Mouse (Mus musculus) thymus, postnatal 0 days (tissue): ENCODE measurements around the gene Hnrnpf. TPM values are rescaled to one million over a fixed set of nuclear protein-coding genes. Genes with fewer than 3 reads are reported as not detected.

Source experiments
- DNase-seq: peaks from one replicate; pipeline ENCODE4 v3.0.0-alpha.2; 2015; ENCODE audit warnings: low spot score
- polyA plus RNA-seq: library from polyadenylated mRNA; unstranded; fragments of >200 nt; fragmentation: Nextera tagmentation; extraction: Ambion mirVana; gene quantifications from 2 replicates; pipeline ENCODE4 v1.2.1, GENCODE M21; 2015

Gene Hnrnpf
- polyA plus RNA-seq, 1 experiment from 2014 or later, result 1,040 TPM

DNA sequence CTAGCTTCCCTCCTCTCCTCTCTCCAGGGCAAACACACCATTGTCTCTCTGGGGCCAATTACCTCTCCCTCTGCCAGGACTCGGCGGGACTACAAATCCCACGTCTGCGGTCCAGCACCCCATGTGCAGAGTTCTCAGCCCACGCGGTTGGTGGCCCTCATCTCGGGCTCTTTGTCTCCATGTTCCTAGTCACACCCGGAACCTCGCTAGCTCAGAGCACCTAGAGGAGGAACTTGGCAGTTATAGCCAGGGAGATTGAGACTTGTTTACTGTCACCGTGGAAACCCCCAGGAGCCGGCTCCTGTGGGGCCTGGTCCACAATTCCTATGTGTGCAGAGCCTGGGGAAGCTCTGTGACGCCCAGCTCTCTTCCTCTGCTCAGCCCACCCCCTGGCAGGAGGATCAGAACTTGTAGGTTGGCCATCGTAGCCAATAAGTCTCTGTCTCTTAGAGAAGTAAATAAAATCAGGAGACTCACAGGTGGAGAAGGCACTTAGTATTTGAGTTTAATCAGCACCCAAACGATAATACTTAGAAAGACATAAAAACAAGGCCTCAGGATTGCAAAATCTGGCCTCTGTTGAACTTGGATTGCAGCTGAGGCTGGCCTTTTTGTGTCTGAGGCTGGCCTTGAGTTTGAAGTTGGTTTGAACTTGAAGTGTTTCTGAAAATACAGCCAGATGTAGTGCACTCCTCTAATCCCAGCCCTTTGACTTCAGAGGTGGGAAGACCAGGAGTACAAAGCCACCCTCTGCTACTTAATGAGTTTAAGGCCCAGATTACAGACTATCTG lies 8.6 kb upstream of the Hnrnpf start:
- DNase-seq, result no peak

- DNase-seq, result no peak
Observed at GRCm38 (mm10) chr6:117892386-117892785, 7.7 kb upstream of the Hnrnpf start.

- DNase-seq, result no peak
Observed at GRCm38 (mm10) chr6:117893435-117893834, 6.7 kb upstream of the Hnrnpf start.

- no peak for DNase-seq
Observed at GRCm38 (mm10) chr6:117897800-117898199, 2.3 kb upstream of the Hnrnpf start.

GRCm38 (mm10) chr6:117901510-117902402 lies 1.6 kb downstream of the Hnrnpf start:
- no peak for DNase-seq

DNA sequence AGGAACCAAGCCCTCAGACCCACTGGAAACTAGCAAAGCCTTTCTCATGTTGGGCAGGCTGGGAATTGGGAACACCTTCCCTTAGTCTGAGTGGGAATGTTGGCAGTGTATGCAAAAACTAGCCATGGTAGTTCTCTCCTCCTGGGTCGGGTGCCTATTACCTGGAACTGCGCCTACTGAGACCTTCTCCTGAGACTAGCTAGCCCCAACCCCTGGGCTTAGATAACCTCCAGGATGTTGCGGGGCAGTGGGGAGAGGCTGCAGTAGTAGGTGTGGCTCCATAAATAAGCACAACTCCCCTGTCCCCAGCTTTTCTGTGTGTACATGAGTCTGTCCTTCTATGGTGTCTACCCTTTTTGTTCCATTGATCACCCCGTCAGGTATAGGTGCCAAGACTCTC lies 2.4 kb downstream of the Hnrnpf start:
- DNase-seq, result no peak

DNA sequence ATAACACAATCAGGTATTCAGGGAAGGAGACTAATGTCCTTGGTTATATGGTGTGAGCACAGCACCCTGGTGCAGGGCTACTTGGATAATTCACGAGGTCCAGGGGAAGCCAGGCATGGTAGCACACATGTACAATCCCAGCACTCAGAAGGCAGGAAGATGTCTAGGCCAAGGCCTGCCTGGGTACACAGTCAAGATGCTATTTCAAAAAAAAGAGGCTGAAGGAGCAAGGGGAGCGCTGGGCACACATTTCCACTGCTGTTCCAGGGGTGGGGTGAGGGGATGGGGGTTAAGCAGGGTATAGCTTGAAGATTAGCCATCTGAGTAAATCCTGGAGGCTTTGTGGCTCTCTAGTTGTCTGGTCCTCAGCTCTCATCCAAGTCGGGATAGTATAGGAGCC lies 3.7 kb downstream of the Hnrnpf start:
- no peak for DNase-seq

DNA sequence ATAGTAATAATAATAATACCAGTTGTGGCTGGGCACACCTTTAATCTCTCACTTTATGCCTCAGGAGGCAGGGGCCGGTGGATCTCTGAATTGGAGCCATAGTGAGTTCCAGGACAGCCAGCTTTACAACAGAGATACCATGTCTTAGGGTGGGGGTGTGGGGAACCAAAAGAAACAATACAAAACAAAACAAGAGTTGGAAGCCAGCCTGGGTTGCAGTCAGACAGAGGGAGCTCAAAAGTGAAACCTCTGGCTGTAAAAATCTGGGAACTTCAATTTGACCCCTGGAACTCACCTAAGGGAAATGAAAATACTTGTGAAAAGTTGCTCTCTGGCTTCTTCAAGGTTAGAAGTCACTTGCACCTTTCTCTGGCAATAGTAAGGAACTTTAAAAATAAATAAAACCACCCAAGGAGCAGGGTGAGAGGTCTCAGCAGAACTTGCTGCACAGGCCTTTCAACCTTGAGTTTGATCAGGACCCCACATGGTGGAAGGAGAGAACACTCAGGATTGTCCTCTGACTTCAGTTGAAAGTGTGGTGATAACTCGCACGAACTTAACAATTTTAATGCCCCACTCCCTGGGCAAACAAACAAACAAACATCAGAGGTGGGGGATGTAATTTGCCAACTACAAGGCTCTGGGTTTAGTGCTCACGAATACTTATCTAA lies 5.3 kb downstream of the Hnrnpf start:
- DNase-seq, result no peak

- no peak for DNase-seq
Observed at GRCm38 (mm10) chr6:117906015-117906531, 5.9 kb downstream of the Hnrnpf start.

GRCm38 (mm10) chr6:117906590-117907271 lies 6.6 kb downstream of the Hnrnpf start:
- DNase-seq, result peak; percentile 98

DNA sequence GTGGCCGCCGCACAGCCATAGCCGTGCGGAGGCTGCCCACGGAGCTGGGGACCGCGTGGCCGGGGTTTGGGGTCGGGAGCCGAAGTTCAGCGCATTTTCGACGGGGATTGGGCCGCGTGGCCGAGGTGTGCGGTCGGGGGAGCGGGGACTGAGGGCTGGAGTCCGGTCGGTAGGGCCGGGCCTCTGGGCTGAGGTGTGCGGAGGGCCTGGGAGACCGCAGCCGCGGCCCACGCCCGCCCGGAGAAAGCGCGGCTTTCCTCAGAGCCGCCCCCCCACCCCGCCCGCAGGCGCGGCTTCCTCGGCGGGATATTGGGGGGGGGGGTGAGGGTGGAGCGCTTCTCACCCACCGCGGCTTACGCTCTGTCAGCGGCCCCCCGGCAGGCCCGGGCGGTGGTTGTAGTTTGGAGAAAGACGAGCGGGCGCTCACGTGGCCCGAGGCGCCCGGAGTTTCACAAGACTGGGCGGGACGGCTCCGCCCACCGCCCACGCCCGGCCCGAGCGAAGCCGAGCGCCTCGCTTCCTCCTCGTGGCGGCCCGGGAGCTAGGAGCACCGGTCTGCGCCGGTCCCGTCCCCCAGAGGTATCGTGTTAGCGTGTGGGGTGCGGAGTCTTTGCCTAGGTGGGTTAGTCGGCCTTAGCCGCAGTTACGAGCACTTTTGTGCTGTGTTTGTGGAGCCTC lies 7.3 kb downstream of the Hnrnpf start:
- peak; percentile 93 for DNase-seq

- no peak for DNase-seq
Observed at GRCm38 (mm10) chr6:117907979-117908355, 7.8 kb downstream of the Hnrnpf start.

DNA sequence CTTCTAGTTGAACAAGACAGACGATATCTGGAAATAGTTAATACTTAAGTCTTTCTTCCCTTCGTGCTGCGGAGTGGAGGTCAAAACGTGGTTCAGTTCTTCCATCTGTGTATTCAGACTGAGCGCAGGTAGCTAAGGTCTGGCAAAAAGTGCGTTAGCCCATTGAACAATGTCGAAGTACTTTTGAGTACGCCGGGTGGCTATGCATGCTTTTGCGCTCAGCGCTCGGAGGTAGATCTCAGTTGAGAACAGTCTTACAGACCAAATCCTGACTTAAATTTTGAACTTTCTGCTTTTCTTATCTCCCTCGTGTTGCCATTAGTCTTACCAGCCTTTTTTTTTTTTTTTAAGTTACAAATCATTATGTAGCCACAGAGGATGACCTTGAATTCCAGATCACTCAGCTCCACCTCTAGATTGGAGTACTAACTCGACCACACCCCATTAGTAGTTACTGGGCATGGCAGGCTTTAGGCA lies 8.3 kb downstream of the Hnrnpf start:
- peak; percentile 28 for DNase-seq

DNA sequence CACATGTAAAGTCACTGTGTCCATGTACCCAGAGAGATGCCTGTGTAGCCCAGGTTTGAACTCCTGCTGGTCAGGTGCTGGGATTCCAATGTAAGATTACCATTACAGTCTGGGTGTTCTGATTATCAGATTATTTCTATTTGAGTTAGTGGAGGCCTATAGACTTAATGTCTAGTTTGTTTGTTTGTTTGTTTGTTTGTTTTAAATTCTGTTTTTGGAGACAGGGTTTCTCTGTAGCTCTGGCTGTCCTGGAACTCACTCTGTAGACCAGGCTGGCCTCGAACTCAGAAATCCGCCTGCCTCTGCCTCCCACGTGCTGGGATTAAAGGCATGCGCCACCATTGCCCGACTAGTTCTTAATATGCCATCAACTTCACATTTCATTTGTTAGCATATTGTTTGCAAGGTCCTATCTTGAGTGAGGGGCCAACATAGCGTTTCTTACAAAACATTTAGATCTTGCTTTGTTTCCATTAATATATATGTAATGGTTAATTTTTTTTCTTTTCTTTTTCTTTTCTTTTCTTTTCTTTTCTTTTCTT lies 10.1 kb downstream of the Hnrnpf start:
- no peak for DNase-seq

DNA sequence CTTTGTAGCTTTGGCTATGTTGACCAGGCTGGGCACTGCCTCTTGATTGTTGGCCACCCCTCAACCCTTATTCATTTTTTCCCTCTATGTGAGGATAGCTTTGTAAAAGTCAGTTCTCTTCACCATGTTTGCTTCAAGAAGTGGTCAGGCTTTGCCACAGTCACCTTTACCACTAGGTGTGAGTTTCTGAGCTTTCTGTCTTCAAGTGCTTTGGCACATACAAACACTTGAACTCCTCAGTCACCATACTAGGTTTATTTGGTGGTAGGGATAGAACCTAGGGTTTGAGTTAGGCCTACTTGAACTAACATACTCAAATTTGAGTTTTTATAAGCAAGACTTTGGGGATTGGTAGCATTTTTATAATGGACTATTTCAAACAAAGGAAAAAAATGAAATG lies 14.4 kb downstream of the Hnrnpf start:
- DNase-seq, result no peak

GRCm38 (mm10) chr6:117916205-117916736 lies 16.1 kb downstream of the Hnrnpf start:
- no peak for DNase-seq

- peak; percentile 90 for DNase-seq
Observed at GRCm38 (mm10) chr6:117916737-117917426, 16.8 kb downstream of the Hnrnpf start.

GRCm38 (mm10) chr6:117917576-117917975 lies 17.5 kb downstream of the Hnrnpf start:
- DNase-seq, result peak; percentile 80

DNA sequence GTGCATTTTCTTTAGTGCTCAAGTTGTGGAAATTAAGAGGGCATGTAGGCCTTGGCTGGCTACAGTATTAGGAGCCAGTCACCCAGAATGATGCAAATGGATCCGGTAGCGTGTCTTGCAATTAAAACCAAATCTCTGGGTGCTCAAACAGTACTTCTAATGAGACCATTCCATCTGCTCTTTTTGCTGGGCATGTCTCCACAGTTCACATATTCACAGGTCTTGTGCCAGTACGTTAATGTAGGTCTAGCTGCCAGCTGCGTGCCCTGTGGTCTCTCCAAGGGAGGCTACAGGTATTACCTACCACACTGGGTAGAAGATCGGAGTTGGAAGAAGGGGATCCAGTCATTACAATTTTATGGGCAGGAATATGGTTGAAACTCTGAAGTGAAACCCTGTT lies 17.9 kb downstream of the Hnrnpf start:
- no peak for DNase-seq
